Mouse (Mus musculus): Measurements from ENCODE around the gene Chsy1. TPM values are rescaled to one million over a fixed set of nuclear protein-coding genes. Genes with fewer than 3 reads are reported as not detected.

Chsy1 gene
- polyA plus RNA-seq, 1 experiment from 2014 or later = 13.9 TPM

GRCm38 (mm10) chr7:66147816-66148215, 38.5 kb downstream of the Chsy1 start:
- Histone ChIP-seq H3K9ac (replicated peaks; ENCODE audit: low read length) (no peak overlapping the region), H3K36me3 (ENCODE audit: insufficient read depth, low read length) (peaks cover 8% of the 10 kb centered on the region; the same call in 1 of the 2 replicates), H3K4me2 (replicated peaks; ENCODE audit: low read depth, low read length) (no peak overlapping the region), H3K9me3 (ENCODE audit: low read length) (no peaks in the 10 kb centered on the region), H3K27me3 (ENCODE audit: insufficient read depth, low read length) (no peaks in the 10 kb centered on the region), H3K27ac (ENCODE audit: low read length) (no peak overlapping the region), H3K4me1 (ENCODE audit: insufficient read depth, low read length) (peaks cover 13% of the 10 kb centered on the region), H3K4me3 (ENCODE audit: low read length) (no peak overlapping the region)
- 97% methylated on average over 3 of the region's 3 CpGs for WGBS
- no peak for ATAC-seq (ENCODE audit: low FRiP score, low TSS enrichment)

- H3K9me3 ChIP-seq (ENCODE audit: low read length) = no peaks in the 10 kb centered on the region
- H3K27me3 ChIP-seq (ENCODE audit: insufficient read depth, low read length) = no peaks in the 10 kb centered on the region
- 70% methylated on average over 8 of the region's 8 CpGs for WGBS
- no peak overlapping the region for H3K27ac ChIP-seq (ENCODE audit: low read length)
- H3K4me1 ChIP-seq (ENCODE audit: insufficient read depth, low read length) = peaks cover 13% of the 10 kb centered on the region
- peaks cover 12% of the 10 kb centered on the region; the same call in 1 of the 2 replicates for H3K36me3 ChIP-seq (ENCODE audit: insufficient read depth, low read length)
- H3K4me3 ChIP-seq (ENCODE audit: low read length) = no peak overlapping the region
- no peak overlapping the region for H3K4me2 ChIP-seq (replicated peaks; ENCODE audit: low read depth, low read length)
- H3K9ac ChIP-seq (replicated peaks; ENCODE audit: low read length) = no peak overlapping the region
- ATAC-seq (ENCODE audit: low FRiP score, low TSS enrichment) = no peak
Observed at GRCm38 (mm10) chr7:66149506-66149905, 40.2 kb downstream of the Chsy1 start.

GRCm38 (mm10) chr7:66150411-66150810, 41.1 kb downstream of the Chsy1 start:
- WGBS = 91% methylated on average over 3 of the region's 3 CpGs
- Histone ChIP-seq H3K36me3 (ENCODE audit: insufficient read depth, low read length) (peaks cover 12% of the 10 kb centered on the region; the same call in 1 of the 2 replicates), H3K4me1 (ENCODE audit: insufficient read depth, low read length) (peaks cover 13% of the 10 kb centered on the region), H3K9ac (replicated peaks; ENCODE audit: low read length) (no peak overlapping the region), H3K27me3 (ENCODE audit: insufficient read depth, low read length) (no peaks in the 10 kb centered on the region), H3K27ac (ENCODE audit: low read length) (no peak overlapping the region), H3K4me3 (ENCODE audit: low read length) (no peak overlapping the region), H3K4me2 (replicated peaks; ENCODE audit: low read depth, low read length) (no peak overlapping the region), H3K9me3 (ENCODE audit: low read length) (no peaks in the 10 kb centered on the region)
- no peak for ATAC-seq (ENCODE audit: low FRiP score, low TSS enrichment)

- ATAC-seq (ENCODE audit: low FRiP score, low TSS enrichment) = no peak
- H3K27me3 ChIP-seq (ENCODE audit: insufficient read depth, low read length) = no peaks in the 10 kb centered on the region
- 73% methylated on average over 9 of the region's 9 CpGs for WGBS
- H3K27ac ChIP-seq (ENCODE audit: low read length) = peak overlapping the region; percentile 56; the same call in 1 of the 2 replicates
- H3K4me3 ChIP-seq (ENCODE audit: low read length) = no peak overlapping the region
- no peak overlapping the region for H3K9ac ChIP-seq (replicated peaks; ENCODE audit: low read length)
- H3K4me1 ChIP-seq (ENCODE audit: insufficient read depth, low read length) = peaks cover 10% of the 10 kb centered on the region
- H3K9me3 ChIP-seq (ENCODE audit: low read length) = no peaks in the 10 kb centered on the region
- H3K4me2 ChIP-seq (replicated peaks; ENCODE audit: low read depth, low read length) = no peak overlapping the region
- H3K36me3 ChIP-seq (ENCODE audit: insufficient read depth, low read length) = peaks cover 8% of the 10 kb centered on the region; the same call in 1 of the 2 replicates
Observed at GRCm38 (mm10) chr7:66157413-66157812, 48.1 kb downstream of the Chsy1 start.

GRCm38 (mm10) chr7:66157861-66158415, 48.6 kb downstream of the Chsy1 start:
- peak; percentile 74 for ATAC-seq (ENCODE audit: low FRiP score, low TSS enrichment)
- no peaks in the 10 kb centered on the region for H3K9me3 ChIP-seq (ENCODE audit: low read length)
- WGBS = 67% methylated on average over 4 of the region's 4 CpGs

GRCm38 (mm10) chr7:66158616-66159129, 49.4 kb downstream of the Chsy1 start:
- no peak for ATAC-seq (ENCODE audit: low FRiP score, low TSS enrichment)
- H3K36me3 ChIP-seq (ENCODE audit: insufficient read depth, low read length) = no peaks in the 10 kb centered on the region
- H3K9me3 ChIP-seq (ENCODE audit: low read length) = no peaks in the 10 kb centered on the region
- no peak overlapping the region for H3K4me3 ChIP-seq (ENCODE audit: low read length)
- peaks cover 16% of the 10 kb centered on the region for H3K4me1 ChIP-seq (ENCODE audit: insufficient read depth, low read length)
- no peak overlapping the region for H3K4me2 ChIP-seq (replicated peaks; ENCODE audit: low read depth, low read length)
- H3K27me3 ChIP-seq (ENCODE audit: insufficient read depth, low read length) = no peaks in the 10 kb centered on the region
- WGBS = 74% methylated on average over 9 of the region's 9 CpGs
- H3K9ac ChIP-seq (replicated peaks; ENCODE audit: low read length) = no peak overlapping the region
- H3K27ac ChIP-seq (ENCODE audit: low read length) = no peak overlapping the region

More at GRCm38 (mm10) chr7:66157861-66158415, 48.6 kb downstream of the Chsy1 start:
- peaks cover 10% of the 10 kb centered on the region for H3K4me1 ChIP-seq (ENCODE audit: insufficient read depth, low read length)
- H3K27ac ChIP-seq (ENCODE audit: low read length) = peak overlapping the region; percentile 46; the same call in 1 of the 2 replicates
- H3K27me3 ChIP-seq (ENCODE audit: insufficient read depth, low read length) = no peaks in the 10 kb centered on the region
- H3K9ac ChIP-seq (replicated peaks; ENCODE audit: low read length) = no peak overlapping the region
- 0 out of 2 replicates have a peak, but pooled peaks cover 3% of the 10 kb centered on the region for H3K36me3 ChIP-seq (ENCODE audit: insufficient read depth, low read length)
- no peak overlapping the region for H3K4me3 ChIP-seq (ENCODE audit: low read length)
- no peak overlapping the region for H3K4me2 ChIP-seq (replicated peaks; ENCODE audit: low read depth, low read length)

- no peak for ATAC-seq (ENCODE audit: low FRiP score, low TSS enrichment)
- Histone ChIP-seq H3K4me1 (ENCODE audit: insufficient read depth, low read length) (peaks cover 19% of the 10 kb centered on the region), H3K27ac (ENCODE audit: low read length) (no peak overlapping the region), H3K4me3 (ENCODE audit: low read length) (no peak overlapping the region), H3K9me3 (ENCODE audit: low read length) (no peaks in the 10 kb centered on the region), H3K4me2 (replicated peaks; ENCODE audit: low read depth, low read length) (no peak overlapping the region), H3K9ac (replicated peaks; ENCODE audit: low read length) (no peak overlapping the region), H3K27me3 (ENCODE audit: insufficient read depth, low read length) (no peaks in the 10 kb centered on the region), H3K36me3 (ENCODE audit: insufficient read depth, low read length) (no peaks in the 10 kb centered on the region)
- whole genome bisulfite sequencing = 67% methylated on average over 5 of the region's 5 CpGs
Observed at GRCm38 (mm10) chr7:66159961-66160360, 50.6 kb downstream of the Chsy1 start.

- H3K27me3 ChIP-seq (ENCODE audit: insufficient read depth, low read length) = no peaks in the 10 kb centered on the region
Observed at GRCm38 (mm10) chr7:66161836-66162235, 52.5 kb downstream of the Chsy1 start.

GRCm38 (mm10) chr7:66162489-66162888, 53.2 kb downstream of the Chsy1 start:
- Histone ChIP-seq H3K4me3 (ENCODE audit: low read length) (no peak overlapping the region), H3K9ac (replicated peaks; ENCODE audit: low read length) (no peak overlapping the region), H3K4me1 (ENCODE audit: insufficient read depth, low read length) (peaks cover 14% of the 10 kb centered on the region), H3K4me2 (replicated peaks; ENCODE audit: low read depth, low read length) (no peak overlapping the region), H3K9me3 (ENCODE audit: low read length) (peaks cover under 1% of the 10 kb centered on the region; the same call in 1 of the 2 replicates), H3K27ac (ENCODE audit: low read length) (no peak overlapping the region), H3K36me3 (ENCODE audit: insufficient read depth, low read length) (no peaks in the 10 kb centered on the region; the same call in 1 of the 2 replicates), H3K27me3 (ENCODE audit: insufficient read depth, low read length) (no peaks in the 10 kb centered on the region)
- ATAC-seq (ENCODE audit: low FRiP score, low TSS enrichment) = no peak
- 89% methylated on average over 7 of the region's 7 CpGs for WGBS

More at GRCm38 (mm10) chr7:66161836-66162235, 52.5 kb downstream of the Chsy1 start:
- Histone ChIP-seq H3K27ac (ENCODE audit: low read length) (no peak overlapping the region), H3K9me3 (ENCODE audit: low read length) (no peaks in the 10 kb centered on the region), H3K4me1 (ENCODE audit: insufficient read depth, low read length) (peaks cover 19% of the 10 kb centered on the region), H3K4me2 (replicated peaks; ENCODE audit: low read depth, low read length) (no peak overlapping the region), H3K9ac (replicated peaks; ENCODE audit: low read length) (no peak overlapping the region), H3K4me3 (ENCODE audit: low read length) (no peak overlapping the region), H3K36me3 (ENCODE audit: insufficient read depth, low read length) (no peaks in the 10 kb centered on the region)
- 87% methylated on average over 6 of the region's 6 CpGs for WGBS
- no peak for ATAC-seq (ENCODE audit: low FRiP score, low TSS enrichment)

GRCm38 (mm10) chr7:66162981-66163380, 53.7 kb downstream of the Chsy1 start:
- Histone ChIP-seq H3K4me1 (ENCODE audit: insufficient read depth, low read length) (peaks cover 11% of the 10 kb centered on the region), H3K4me3 (ENCODE audit: low read length) (no peak overlapping the region), H3K9me3 (ENCODE audit: low read length) (peaks cover 3% of the 10 kb centered on the region; the same call in 1 of the 2 replicates), H3K9ac (replicated peaks; ENCODE audit: low read length) (no peak overlapping the region), H3K27me3 (ENCODE audit: insufficient read depth, low read length) (no peaks in the 10 kb centered on the region), H3K27ac (ENCODE audit: low read length) (0 out of 2 replicates have a peak overlapping the region, but pooled peaks have one; percentile 24), H3K36me3 (ENCODE audit: insufficient read depth, low read length) (no peaks in the 10 kb centered on the region; the same call in 1 of the 2 replicates), H3K4me2 (replicated peaks; ENCODE audit: low read depth, low read length) (no peak overlapping the region)
- ATAC-seq (ENCODE audit: low FRiP score, low TSS enrichment) = no peak
- WGBS = 81% methylated on average over 1 of the region's 1 CpGs
